Mouse (Mus musculus): ENCODE data around the gene Gm4491.
A peak's percentile ranks its signal among the peaks of the same experiment; 100 is the strongest.

Gm4491 gene

GRCm38 (mm10) chr14:57115823-57116544 lies at the start of gene Gm4491:
Gene Gm4491 (minus strand): TSS chr14:57115883.
- DNase-seq, result no peak

GRCm38 (mm10) chr14:57161833-57162232 lies 46.1 kb upstream of the Gm4491 start:
- DNase-seq, result peak in 1 of 2 experiments; percentile 6

GRCm38 (mm10) chr14:57161201-57161600 lies 45.5 kb upstream of the Gm4491 start:
- DNase-seq, result peak; percentile 8 to 67

GRCm38 (mm10) chr14:57154916-57155315 lies 39.2 kb upstream of the Gm4491 start:
- no peak for DNase-seq

- no peak for DNase-seq
These were observed 30.1 kb upstream of the Gm4491 start for GRCm38 (mm10) chr14:57145741-57146140.

- DNase-seq, result no peak
These were observed 19.6 kb upstream of the Gm4491 start for GRCm38 (mm10) chr14:57135265-57135664.

- DNase-seq, result peak in 1 of 2 experiments; percentile 31
These were observed 17.5 kb upstream of the Gm4491 start, which contains the start of gene Gjb6 for GRCm38 (mm10) chr14:57133161-57133661. Gene Gjb6 (minus strand): TSS chr14:57133611.

GRCm38 (mm10) chr14:57127383-57127782 lies 11.7 kb upstream of the Gm4491 start:
- peak; percentile 8 to 28 for DNase-seq

- no peak for DNase-seq
These were observed 6.6 kb upstream of the Gm4491 start for GRCm38 (mm10) chr14:57122295-57122694.

GRCm38 (mm10) chr14:57109194-57109593 lies 6.5 kb downstream of the Gm4491 start:
- peak in 1 of 2 experiments; percentile 37 for DNase-seq

GRCm38 (mm10) chr14:57107916-57108315 lies 7.8 kb downstream of the Gm4491 start:
- DNase-seq, result no peak

- DNase-seq, result no peak
These were observed 8.6 kb downstream of the Gm4491 start for GRCm38 (mm10) chr14:57107091-57107490.

GRCm38 (mm10) chr14:57105721-57106120 lies 10.0 kb downstream of the Gm4491 start:
- no peak for DNase-seq

GRCm38 (mm10) chr14:57105111-57105510 lies 10.6 kb downstream of the Gm4491 start:
- no peak for DNase-seq

- peak; percentile 63 to 76 for DNase-seq
These were observed 11.3 kb downstream of the Gm4491 start, which contains the start of gene Gjb2 for GRCm38 (mm10) chr14:57104106-57105023. Gene Gjb2 (minus strand): TSS chr14:57104702.

GRCm38 (mm10) chr14:57103711-57104105 lies 12.0 kb downstream of the Gm4491 start:
- no peak for DNase-seq

- DNase-seq, result no peak
These were observed 12.6 kb downstream of the Gm4491 start for GRCm38 (mm10) chr14:57103121-57103520.

GRCm38 (mm10) chr14:57101623-57102022 lies 14.1 kb downstream of the Gm4491 start:
- no peak for DNase-seq

- DNase-seq, result no peak
These were observed 19.8 kb downstream of the Gm4491 start for GRCm38 (mm10) chr14:57095855-57096254.

- peak; percentile 43 to 61 for DNase-seq
These were observed 22.7 kb downstream of the Gm4491 start for GRCm38 (mm10) chr14:57093029-57093428.

- no peak for DNase-seq
These were observed 25.7 kb downstream of the Gm4491 start for GRCm38 (mm10) chr14:57090001-57090400.

- DNase-seq, result no peak
These were observed 26.6 kb downstream of the Gm4491 start for GRCm38 (mm10) chr14:57089107-57089506.

- peak; percentile 30 to 38 for DNase-seq
These were observed 31.5 kb downstream of the Gm4491 start for GRCm38 (mm10) chr14:57084180-57084668.
